Mouse (Mus musculus) spleen, postnatal 4 days (tissue): ENCODE results near the gene Ppp1r17.

ENCODE experiments used
- DNase-seq, 2 experiments: peaks; one replicate each; pipeline ENCODE4 v3.0.0; 2022; ENCODE audit warnings: low spot score in 2 of 2

The Ppp1r17 gene

GRCm38 (mm10) chr6:56017291-56017994, at the start of gene Ppp1r17:
Ppp1r17 (plus strand) TSS chr6:56017497.
- DNase-seq, result no peak

DNA sequence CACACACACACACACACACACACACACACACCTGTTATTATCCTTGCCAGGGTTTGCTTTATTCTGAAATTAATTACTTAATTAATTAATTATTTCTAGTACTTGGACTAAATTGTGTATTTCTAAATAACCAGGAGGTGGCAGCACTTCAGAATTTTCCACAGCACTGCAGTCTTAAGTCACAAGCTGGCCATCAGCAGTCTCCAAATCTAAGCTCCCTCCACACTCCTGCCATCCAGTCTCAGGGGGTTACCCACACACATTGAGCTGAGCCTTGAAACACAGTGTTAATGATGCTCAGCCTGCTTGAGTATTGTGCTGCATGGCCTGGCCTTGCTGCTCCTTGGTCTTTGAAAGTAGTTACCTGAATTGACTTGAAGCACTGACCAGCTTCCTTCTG, 44.3 kb upstream of the Ppp1r17 start:
- DNase-seq, result no peak

DNA sequence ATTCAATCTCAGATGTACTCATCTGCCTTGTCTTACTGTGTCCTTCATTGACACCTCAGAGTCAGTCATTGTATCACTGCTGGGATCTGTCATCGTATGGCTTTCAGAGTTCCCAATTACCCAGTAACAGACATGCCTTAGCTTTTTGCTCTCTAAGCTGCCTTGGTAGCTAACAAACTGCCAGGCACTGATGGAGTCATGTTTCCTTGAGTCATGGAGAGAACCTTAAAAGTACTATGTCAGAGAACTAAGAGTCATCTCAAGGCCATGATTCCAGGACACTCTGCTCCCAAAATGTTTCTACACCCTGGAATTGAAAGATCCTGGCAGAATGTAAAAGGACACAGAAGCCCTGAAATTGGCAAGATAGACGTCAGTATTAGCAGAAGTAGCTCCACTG, 37.5 kb upstream of the Ppp1r17 start:
- DNase-seq, result no peak

GRCm38 (mm10) chr6:56008711-56009110, 8.6 kb upstream of the Ppp1r17 start:
- DNase-seq, result no peak

GRCm38 (mm10) chr6:56012384-56012783, 4.9 kb upstream of the Ppp1r17 start:
- peak in 1 of 2 experiments; percentile 31 for DNase-seq

DNA sequence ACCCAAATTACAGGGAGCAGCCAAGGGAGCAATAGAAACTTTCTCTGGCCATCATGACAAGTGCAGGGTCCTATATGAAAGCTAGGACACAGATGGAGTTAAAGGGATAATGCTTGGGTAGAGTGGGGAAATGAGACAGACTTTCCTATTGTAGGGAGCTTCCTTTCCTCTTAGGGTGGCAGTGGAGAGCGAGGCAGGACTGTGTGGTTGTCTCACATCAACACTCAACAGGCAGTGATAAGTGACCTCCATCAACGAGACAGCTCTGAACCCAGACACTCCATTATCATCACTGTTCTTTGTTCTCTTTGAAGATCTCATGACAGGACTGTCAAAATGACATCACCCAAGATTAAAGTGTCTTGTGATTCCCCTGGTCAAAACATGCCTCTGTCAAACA, 2.3 kb downstream of the Ppp1r17 start:
- no peak for DNase-seq

- DNase-seq, result no peak
Measured at GRCm38 (mm10) chr6:56025533-56025932, 8.2 kb downstream of the Ppp1r17 start.

DNA sequence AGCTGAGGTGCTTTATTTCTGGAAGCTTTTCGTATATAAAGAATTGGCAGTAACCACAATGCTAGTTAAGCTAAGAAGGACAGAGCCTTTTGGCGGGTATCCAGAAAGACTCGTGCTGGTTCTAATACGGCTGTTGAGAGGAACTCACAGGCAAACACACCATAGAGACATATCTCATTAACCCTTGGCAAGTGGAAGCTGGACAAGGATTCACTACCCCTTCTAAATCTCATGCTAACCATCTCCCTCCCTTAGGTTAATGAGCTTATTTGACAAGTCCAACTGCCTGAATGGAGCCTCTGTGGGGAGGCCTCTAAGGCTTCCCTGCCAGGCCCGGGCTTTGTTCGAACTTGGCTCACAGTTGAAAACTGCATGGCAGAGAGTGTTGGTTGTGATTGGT, 10.0 kb downstream of the Ppp1r17 start:
- no peak for DNase-seq

- DNase-seq, result no peak
Measured at GRCm38 (mm10) chr6:56027966-56028365, 10.7 kb downstream of the Ppp1r17 start.

GRCm38 (mm10) chr6:56029986-56030385, 12.7 kb downstream of the Ppp1r17 start:
- no peak for DNase-seq

DNA sequence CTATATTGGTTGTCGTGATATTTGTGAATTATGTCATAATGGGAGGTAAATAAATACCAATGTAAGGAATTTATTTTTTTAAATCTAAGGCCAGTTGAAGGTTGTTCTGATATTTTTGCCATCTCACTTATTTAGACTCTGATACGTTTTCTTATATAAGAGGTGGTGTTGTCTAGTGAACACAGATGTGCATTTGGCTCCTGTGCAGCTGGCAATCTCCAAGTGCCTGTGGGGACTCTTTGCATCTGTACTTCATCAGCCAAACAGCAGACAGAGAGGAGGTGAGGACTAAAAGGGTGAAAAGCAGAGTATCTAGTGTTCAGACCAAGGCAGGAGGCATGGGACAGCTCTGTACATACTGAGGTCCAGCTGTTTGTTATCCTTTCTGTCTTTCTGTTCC, 14.9 kb downstream of the Ppp1r17 start:
- no peak for DNase-seq

- DNase-seq, result no peak
Measured at GRCm38 (mm10) chr6:56035054-56035453, 17.8 kb downstream of the Ppp1r17 start.

DNA sequence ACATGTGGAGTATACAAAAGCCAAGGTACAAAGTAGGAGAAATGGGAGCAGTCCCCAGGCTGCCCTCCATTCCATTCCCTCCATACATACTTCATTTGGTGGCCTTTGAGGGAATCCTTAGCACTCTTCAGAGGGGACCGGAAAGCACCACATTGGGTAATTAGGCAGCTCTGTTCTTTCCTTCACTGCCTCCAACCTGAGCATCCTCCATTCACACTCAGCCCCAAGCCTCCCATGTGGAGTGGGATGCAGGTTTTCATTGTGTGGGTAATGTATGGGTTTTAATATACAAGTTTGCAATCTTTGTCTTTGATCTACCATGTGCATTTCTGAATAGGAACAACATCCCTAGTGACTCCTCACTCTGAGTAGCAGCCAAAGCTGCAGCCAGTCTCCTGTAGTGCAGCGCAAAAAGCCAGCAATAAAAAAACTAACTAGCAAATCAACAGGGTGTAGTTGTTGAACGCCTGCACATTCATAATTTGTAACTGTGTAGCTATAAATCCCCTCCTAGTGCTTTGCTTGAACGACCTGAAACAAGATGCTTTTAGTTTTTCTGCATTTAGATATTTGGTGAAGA, 22.3 kb downstream of the Ppp1r17 start:
- DNase-seq, result no peak

DNA sequence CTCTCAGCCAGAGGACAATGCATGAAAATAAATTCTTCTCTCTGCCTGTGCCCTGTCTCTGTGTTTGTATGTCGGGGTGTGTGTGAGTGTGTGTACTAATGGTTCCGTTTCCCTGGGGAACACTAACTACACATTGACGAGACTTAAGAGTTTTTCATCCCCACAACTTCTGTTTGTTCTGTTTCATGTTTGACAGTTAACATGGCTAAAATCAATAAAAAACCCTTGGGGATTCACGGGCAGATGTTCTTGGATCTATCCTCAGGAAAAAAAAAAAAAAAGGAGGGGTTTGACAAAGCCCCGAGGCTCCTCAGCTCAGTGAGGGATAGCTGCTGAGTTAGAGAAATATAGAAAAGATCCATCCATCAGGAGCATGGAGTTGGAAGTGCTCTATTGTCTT, 27.0 kb downstream of the Ppp1r17 start:
- DNase-seq, result no peak

DNA sequence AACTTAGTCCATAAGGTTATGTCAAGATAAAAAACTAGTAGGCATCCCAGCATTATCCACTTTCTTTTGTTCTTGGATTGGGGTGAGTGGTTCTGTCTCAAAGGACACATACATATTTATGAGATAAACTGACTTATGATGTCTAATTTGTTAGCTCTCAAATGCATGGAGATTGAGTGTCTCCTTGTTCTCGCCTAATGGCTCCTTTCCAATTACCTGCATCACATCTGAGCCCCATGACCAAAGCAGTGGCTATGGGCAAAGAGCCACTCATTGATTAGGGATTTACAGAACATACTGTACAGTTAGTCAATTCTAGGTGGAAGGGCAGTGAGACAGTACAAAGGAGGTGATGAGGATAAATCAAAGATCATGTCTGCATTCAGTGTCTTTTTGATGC, 27.4 kb downstream of the Ppp1r17 start:
- no peak for DNase-seq

GRCm38 (mm10) chr6:56048580-56048979, 31.3 kb downstream of the Ppp1r17 start:
- DNase-seq, result no peak

- no peak for DNase-seq
Measured at GRCm38 (mm10) chr6:56049104-56049503, 31.8 kb downstream of the Ppp1r17 start.

GRCm38 (mm10) chr6:56063736-56064135, 46.4 kb downstream of the Ppp1r17 start:
- DNase-seq, result no peak

DNA sequence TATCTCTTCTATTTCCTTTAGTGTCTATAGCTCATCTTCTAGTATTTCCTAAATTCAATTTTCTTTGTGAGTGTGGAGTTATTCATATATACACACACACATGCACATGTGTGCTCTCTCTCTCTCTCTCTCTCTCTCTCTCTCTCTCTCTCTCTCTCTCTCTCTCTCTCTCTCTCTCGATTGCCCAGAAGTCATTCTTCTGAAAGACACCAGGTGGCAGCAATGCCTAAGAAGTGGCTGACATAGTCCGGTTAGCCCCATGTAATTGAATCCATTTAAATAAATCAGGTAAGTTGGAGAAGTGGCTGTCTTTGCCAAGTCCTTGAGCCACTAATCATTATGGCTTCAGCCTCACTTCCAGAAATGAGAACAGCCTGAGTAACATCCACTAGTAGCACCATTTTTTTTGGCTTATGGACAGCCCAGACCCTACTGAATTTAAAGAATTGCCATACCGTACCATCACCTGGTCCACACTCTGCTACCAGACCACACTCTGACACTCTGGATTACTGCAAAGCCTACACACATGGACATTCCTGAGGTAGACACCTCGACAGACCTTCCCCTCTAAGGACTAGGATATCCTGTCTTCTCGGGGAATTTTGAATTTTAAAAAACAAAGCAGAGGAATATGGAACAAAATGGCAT, 49.5 kb downstream of the Ppp1r17 start:
- DNase-seq, result no peak

- no peak for DNase-seq
Measured at GRCm38 (mm10) chr6:56068516-56068915, 51.2 kb downstream of the Ppp1r17 start.

DNA sequence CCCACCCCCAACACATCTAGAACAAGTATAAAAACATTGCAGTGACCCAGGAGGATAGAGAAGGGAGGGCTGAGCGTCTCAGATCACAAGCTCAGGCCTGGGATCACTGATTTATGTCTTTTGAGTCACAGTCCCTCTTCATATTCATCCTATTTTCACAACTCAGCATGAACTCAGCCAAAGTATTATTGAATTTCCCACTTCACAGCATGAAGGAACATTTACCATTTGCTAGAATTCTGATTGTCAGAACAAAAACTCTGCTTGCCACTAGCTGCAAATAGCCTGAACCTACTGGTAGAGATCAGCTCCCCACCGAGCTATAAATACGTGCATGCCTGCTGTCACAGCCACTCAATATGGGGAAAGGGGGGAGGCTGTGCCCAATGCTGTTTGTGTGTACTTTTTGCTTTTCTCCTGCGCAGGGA, 59.1 kb downstream of the Ppp1r17 start:
- no peak for DNase-seq
